Mouse (Mus musculus): Measurements from ENCODE around the gene Olfr48.

GRCm38 (mm10) chr2:89793519-89793918, 54.5 kb downstream of the Olfr48 start, which contains the start of gene Olfr1254:
- TF ChIP-seq EP300 (IDR thresholded peaks at IDR 0.05; ENCODE audit: insufficient read depth, low read depth, low read length) (no peak), CTCF (IDR thresholded peaks at IDR 0.05) (no peak)

Data from heart, adult 2 months (tissue).